Mouse (Mus musculus): ENCODE measurements around the gene Nudt4.

The Nudt4 gene

DNA sequence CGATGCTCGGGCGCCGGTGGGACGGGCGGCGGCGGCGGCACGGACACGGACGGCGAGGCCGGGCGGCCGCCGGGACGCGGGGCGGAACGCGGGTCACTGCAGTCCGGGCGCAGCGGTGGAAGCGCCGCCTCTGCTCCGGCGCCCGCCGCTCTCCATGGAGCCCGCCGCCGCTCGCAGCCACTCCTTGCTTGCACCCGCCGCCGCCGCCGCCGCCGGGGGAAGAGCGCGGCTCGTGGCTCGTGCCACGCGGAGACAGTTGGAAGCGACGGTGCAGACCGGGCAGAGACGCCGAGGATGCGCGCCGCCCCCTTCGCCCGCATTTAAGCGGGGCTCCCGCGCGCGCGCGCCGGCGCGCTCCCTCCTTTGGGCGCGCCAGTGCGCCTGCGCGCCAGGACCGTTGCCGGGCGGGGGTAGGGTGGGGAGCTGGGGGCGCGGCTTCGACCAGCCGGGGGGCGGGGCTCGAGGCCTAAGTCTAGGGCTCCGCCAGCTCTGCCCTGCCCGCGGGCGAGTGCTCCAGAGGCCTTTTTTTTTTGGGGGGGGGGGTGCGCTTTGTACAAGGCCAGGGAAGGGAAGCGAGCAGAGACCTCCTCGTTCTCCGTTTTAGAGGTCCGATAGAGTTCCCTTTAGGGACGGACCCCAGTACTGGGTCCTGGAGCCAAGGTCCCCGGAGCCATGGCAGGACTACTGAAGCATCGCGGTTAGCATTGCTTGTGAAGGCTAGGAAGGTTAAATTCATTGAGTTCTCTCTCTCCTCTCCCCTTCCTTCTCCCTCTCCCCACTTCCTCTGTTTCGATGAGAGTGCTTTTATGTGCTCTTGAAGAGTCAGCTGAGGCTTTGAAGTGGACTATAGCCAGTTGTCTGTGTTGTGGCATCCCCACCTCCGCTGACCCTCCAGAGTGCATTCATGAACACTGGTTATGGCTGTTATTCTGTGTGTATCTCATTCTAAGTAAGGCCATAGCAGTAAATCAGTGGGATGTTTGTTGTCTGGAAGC, at the start of gene Nudt4:
TSS of gene Nudt4 (minus strand) at position 296 of the 995 bp plus-strand sequence.
- DNase-seq, result peak; percentile 94

DNA sequence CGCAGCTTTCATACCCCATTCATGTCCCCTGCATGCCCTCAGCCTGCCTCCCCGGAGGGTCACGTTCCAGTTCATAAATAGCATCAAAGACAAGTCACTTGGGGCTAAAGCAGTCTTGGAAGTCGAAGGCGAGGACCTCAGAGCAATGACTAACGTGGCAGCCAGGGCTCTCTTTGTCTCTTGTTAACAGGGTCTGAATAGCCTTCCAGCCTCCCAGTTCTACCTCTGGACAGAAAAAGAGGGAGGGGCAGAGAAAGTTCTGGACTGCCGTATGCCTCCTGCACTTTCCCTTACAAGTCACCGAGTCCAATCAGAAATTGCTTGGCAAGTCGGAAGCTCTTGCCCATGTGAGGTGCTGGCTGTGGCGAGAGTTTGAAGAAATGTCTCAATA, 47.4 kb upstream of the Nudt4 start:
- DNase-seq, result peak; percentile 18

DNA sequence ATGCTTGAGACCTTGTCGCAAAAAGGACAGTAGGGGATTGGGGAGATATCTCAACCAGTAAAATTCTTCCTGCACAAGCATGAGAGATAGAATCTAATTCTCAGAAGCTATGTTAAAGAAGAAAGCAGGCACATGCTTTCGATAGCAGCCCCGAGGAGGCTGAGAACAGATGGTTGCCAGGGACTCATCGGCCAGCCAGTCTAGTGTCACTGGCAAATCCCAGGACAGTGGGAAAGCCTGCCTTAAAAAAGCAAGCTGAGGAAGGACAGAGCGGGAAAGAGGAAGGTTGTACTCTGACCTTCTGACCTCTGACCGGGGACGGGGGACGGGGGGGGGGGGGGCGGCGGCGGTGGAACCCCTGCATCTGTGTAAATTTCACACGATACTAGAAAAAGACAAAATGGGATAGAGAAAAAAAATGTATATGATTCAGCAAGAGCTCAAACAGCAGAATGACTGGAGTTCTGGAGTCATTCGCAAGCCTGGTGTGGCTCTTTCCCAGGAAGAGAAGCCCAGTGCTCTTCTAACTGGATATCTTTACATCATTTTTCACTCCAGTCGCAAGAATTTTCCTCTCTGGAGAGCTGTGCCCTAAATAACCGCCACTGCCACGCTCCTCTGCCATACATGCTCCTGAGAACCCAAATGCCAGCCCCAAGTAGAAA, 46.9 kb upstream of the Nudt4 start:
- no peak for DNase-seq

GRCm38 (mm10) chr10:95604979-95605613, 41.1 kb upstream of the Nudt4 start:
- DNase-seq, result peak; percentile 48

- DNase-seq, result no peak
These were observed 36.6 kb upstream of the Nudt4 start for GRCm38 (mm10) chr10:95600527-95600926.

GRCm38 (mm10) chr10:95599740-95600139, 35.8 kb upstream of the Nudt4 start:
- no peak for DNase-seq

DNA sequence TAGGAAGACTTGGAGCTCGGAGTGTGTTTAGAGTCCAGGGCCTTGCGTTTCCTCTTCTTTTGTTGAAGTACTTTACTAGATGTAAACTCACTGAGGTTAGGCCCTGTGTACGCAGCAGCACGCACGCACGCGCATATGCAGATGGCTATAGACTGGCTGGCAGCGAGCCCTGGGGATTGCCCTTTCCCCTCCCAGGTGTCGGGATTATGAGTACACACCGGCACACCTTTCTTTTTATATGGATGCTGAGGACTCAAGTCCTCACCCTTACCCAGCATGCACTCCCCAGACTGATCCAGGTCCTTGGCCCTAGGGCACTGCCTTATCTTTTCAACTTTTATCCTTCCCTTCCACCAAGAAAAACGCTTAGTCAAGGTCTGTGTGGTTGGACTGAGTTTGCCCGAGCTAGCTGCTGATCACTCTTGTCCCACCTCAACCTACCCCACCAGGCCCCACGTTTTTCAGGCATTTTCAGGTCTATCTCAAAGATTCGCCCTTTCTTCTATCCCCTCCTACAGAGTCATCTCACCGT, 34.2 kb upstream of the Nudt4 start:
- no peak for DNase-seq

- DNase-seq, result no peak
These were observed 32.1 kb upstream of the Nudt4 start for GRCm38 (mm10) chr10:95595852-95596639.

DNA sequence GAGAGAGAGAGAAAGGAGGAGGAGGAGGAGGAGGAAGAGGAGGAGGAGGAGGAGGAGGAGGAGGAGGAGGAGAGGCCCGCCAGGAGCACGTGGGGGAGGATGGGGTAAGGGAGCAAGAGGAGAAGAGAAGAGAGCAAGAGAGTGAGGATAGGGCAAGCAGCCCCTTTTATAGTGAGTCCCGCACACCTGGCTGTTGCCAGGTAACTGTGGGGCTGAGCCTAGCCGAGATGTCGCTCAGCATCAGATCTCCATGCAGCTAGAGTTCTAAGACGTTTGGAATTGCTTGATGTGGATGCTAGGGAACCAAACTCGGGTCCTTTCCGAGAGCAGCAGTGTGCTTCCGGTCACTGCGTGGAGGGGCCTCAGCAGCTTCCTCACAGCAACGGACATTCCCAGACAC, 30.5 kb upstream of the Nudt4 start:
- DNase-seq, result no peak

- peak; percentile 8 for DNase-seq
These were observed 27.3 kb upstream of the Nudt4 start for GRCm38 (mm10) chr10:95591257-95591656.

DNA sequence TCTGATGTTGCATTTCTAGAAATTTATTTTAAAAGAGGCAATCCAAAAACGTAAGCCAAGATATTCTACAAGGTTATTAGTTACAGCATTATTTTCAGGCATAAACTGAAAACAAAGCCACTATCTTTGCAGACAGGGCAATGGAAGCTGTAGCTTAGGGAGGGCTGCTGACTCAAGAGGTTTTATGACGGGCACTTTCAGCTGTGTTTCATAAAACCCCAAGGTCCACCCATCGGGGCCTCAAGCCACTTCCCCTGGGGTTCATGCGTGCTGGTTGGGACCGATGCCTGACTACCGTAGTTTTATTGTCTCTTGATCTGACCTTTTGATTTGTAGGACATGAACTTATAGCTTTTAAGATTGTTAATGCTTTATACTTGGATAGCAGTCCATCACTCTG, 26.2 kb upstream of the Nudt4 start:
- no peak for DNase-seq

- no peak for DNase-seq
These were observed 25.2 kb upstream of the Nudt4 start for GRCm38 (mm10) chr10:95589196-95589595.

DNA sequence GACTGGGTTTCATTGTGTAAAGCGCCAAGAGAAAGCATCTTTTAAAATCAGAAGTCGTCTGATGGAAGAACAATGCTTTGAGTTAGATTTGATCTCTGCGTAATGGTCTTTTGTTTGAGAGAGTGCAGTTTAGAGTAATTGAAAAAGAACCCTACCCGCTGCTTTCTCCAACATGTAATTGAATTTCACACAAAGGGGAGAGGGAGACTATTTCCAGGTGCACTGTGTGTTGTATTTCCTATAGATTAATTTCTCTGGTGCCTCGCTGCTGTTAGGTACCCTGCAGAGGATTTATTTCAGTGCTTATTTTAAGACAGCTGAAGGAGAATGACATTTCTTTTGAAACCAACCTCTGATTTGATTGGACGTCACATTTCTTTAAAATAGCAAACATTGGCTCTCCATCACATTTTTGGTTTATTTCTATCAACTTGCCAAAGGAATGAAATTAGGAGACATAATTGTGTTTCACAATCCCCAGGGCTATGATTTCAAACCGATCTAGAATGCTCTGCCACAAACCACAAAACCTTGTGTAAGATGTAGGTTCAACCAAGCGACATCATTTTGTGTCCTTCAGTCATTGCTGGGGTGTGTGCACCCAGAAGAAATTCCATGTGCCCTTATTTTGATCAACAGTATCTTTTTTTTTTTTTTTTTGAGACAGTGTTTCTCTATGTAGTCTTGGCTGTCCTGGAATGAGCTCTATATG, 23.7 kb upstream of the Nudt4 start:
- DNase-seq, result no peak

DNA sequence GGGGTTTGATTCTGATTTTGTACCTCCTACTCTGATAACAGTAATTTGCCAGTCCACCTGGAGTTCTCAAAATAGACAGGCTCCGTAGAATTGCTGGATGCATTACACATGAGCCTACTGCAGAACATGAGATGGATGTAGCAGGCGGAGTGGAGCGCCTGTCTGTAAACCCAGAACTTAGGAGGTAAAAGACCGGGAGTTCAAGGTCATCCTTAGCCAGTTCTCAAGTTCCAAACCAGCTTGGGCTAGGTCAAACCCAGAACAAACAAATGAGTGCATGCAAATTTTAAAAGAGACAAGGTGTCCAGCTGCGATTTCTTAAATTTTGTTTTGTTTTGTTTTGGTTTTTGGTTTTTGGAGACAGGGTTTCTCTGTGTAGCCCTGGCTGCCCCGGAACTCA, 21.6 kb upstream of the Nudt4 start:
- no peak for DNase-seq

GRCm38 (mm10) chr10:95577567-95577950, 13.6 kb upstream of the Nudt4 start:
- no peak for DNase-seq

DNA sequence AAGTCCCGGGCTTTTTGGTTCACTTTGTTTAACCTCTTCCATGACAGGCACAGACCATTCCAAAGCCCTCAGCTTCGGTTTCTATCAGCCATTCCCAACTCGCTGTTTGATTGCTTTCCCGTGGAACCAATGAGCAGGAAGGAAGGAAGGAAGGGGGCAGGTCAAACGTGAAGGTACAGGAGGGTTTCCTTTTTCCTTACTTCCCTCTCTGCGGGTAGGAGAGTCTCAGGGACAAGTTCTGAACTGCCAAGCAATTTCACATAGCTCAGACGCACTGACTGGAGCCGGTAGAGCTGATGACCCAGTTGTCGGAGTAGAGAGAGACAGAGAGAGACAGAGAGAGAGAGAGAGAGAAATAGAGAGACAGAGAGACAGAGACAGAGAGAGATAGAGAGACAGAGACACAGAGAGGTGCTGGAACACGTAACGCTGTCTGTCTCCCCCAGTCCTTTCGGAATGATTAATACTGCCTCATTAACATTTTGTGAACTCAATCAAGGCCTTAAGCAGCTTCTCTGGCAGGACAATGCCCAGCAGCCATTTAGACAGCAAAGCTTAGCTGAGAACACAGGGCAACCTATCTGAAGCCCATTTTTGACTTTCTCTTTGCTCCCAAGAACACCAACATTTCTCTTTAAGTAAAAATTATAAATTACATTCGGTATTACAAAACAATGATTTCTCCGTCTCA, 13.1 kb upstream of the Nudt4 start:
- no peak for DNase-seq

GRCm38 (mm10) chr10:95575839-95576380, 12.0 kb upstream of the Nudt4 start:
- no peak for DNase-seq

- DNase-seq, result no peak
These were observed 11.0 kb upstream of the Nudt4 start for GRCm38 (mm10) chr10:95574994-95575393.

DNA sequence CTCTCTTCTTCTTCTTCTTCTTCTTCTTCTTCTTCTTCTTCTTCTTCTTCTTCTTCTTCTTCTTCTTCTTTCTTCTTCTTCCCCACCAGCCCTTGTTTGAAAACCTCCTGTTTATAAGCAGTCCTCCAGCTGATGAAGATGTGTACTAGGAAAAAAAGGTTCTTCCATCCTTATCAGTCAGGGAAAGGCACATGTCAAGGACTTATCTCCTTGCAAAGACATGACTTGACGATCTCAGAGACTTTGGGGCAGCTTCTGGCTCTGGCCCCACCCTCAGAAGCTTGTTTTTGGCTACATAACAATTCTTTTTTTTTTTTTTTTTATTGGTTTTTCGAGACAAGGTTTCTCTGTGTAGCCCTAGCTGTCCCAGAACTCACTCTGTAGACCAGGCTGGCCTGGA, 5.5 kb upstream of the Nudt4 start:
- DNase-seq, result no peak

DNA sequence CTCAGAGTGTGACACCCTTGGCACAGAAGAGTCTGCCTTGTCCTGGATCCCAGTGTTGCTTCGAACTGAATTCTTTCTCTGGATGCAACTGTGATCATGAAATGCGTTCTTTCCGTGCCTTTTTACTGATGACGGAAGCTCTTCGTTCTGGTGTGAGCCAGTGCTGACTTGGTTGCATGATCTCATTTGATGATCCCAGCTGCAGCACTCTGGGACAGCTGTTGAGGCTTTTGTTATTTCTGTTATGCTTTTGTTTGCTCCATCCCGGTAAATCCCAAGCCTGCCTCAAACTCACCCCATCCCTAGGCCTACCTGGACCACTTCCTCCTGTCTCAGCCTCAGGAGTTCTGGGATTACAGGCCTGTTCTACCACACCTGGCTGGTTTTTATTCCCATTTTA, 4.1 kb upstream of the Nudt4 start:
- no peak for DNase-seq

- no peak for DNase-seq
These were observed 3.6 kb upstream of the Nudt4 start for GRCm38 (mm10) chr10:95567550-95567949.
